Mouse (Mus musculus) olfactory bulb, adult 2 months (tissue): ENCODE measurements around the gene Gpr19.

Experiments
- CTCF ChIP-seq: fragments of 200-500 bp; IDR thresholded peaks from 2 replicates; pipeline ENCODE4 v1.5.1; 2012; ENCODE audit warnings: low read depth, mild to moderate bottlenecking, low read length, moderate library complexity; ENCODE audit not compliant: insufficient read depth
- POLR2A ChIP-seq: fragments of 200-500 bp; IDR thresholded peaks from 2 replicates; pipeline ENCODE4 v1.6.1; 2012; ENCODE audit warnings: mild to moderate bottlenecking, low read depth, low read length, moderate library complexity; ENCODE audit not compliant: insufficient read depth

DNA sequence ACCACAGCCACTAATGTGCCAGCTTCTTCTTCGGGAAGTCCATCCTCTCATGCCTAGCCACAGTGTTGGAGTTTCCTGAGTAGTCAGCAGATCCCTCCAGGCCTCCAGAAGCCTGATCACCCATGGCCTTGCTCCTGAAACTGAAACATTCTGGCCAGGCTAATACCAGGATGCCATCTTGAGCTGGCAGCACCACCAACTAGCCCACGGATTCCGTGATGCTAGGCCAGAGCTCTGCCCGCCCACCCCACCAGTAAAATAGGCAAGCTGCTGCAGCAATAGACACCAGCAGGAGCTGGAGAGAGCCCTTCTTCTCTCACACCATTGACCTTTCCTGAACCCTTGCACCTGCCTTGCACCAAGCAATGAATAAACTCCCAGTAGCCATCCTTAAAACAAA lies 50.8 kb downstream of the Gpr19 start:
- TF ChIP-seq CTCF = no peak
- TF ChIP-seq POLR2A = no peak
